Mouse (Mus musculus) hindbrain, embryonic 14.5 days (tissue): Measurements from ENCODE around the gene Rbms3. TPM values are rescaled to one million over a fixed set of nuclear protein-coding genes. Genes with fewer than 3 reads are reported as not detected.

Experiments
- ATAC-seq: fragments of 200-750 bp; cut with Nextera tagmentation; 2 replicates; pipeline ENCODE4 v1.8.0; 2017; ENCODE audit warnings: moderate number of reproducible peaks, mild to moderate bottlenecking, moderate TSS enrichment, moderate library complexity; ENCODE audit not compliant: low FRiP score
- DNase-seq: peaks from one replicate; pipeline ENCODE4 v3.0.0-alpha.2; 2015; ENCODE audit warnings: low spot score
- H3K27ac ChIP-seq: fragments of 300-500 bp; sonication (generic); 2 replicates; pipeline ENCODE4 v1.5.1; 2014; ENCODE audit warnings: mild to moderate bottlenecking, moderate library complexity
- H3K27me3 ChIP-seq: fragments of 300-500 bp; sonication (generic); 2 replicates; pipeline ENCODE4 v1.6.1; 2014; ENCODE audit warnings: mild to moderate bottlenecking, low read length, mixed read lengths; ENCODE audit not compliant: control insufficient read depth, insufficient read depth
- H3K36me3 ChIP-seq: fragments of 300-500 bp; sonication (generic); replicated peaks from 2 replicates; pipeline ENCODE4 v1.6.1; 2014; ENCODE audit not compliant: control insufficient read depth, insufficient read depth
- H3K4me1 ChIP-seq: fragments of 300-500 bp; sonication (generic); replicated peaks from 2 replicates; pipeline ENCODE4 v1.6.1; 2014; ENCODE audit warnings: antibody characterized with exemption, low read length, mixed read lengths; ENCODE audit not compliant: control insufficient read depth, insufficient read depth
- H3K4me2 ChIP-seq: fragments of 300-500 bp; sonication (generic); replicated peaks from 2 replicates; pipeline ENCODE4 v1.6.1; 2014; ENCODE audit warnings: mild to moderate bottlenecking, moderate library complexity
- H3K4me3 ChIP-seq: fragments of 300-500 bp; sonication (generic); replicated peaks from 2 replicates; pipeline ENCODE4 v1.5.1; 2014; ENCODE audit warnings: mild to moderate bottlenecking, low read length
- H3K9ac ChIP-seq: fragments of 300-500 bp; sonication (generic); 2 replicates; pipeline ENCODE4 v1.6.1; 2014
- H3K9me3 ChIP-seq: fragments of 300-500 bp; sonication (generic); 2 replicates; pipeline ENCODE4 v1.6.1; 2016; ENCODE audit warnings: low read length; ENCODE audit not compliant: control insufficient read depth
- WGBS: fragments of 180-500 bp; shearing (Covaris S2); extraction: QIAGEN DNeasy Blood & Tissue Kit; methylation state at CpG from one replicate; pipeline ENCODE4 v1.1.7; 2014; 5-methylcytosine and 5-hydroxymethylcytosine counted together
- polyA plus RNA-seq: library from polyadenylated mRNA; unstranded; fragments of >200 nt; fragmentation: Nextera tagmentation; extraction: Ambion mirVana; gene quantifications from 2 replicates; pipeline ENCODE4 v1.2.1, GENCODE M21; 2014

Gene Rbms3
- polyA plus RNA-seq, 1 experiment from 2014 or later: 83.7 TPM

- 89% methylated on average over 6 of the region's 6 CpGs for WGBS
- Histone ChIP-seq H3K9ac (no peak overlapping the region), H3K27ac (no peak overlapping the region), H3K36me3 (no peaks in the 10 kb centered on the region), H3K4me2 (no peak overlapping the region), H3K9me3 (no peaks in the 10 kb centered on the region), H3K4me3 (no peak overlapping the region), H3K4me1 (no peaks in the 10 kb centered on the region), H3K27me3 (no peaks in the 10 kb centered on the region)
- DNase-seq (no peak), ATAC-seq (no peak)
Measured at GRCm38 (mm10) chr9:117059135-117059534, 570.6 kb downstream of the Rbms3 start.

GRCm38 (mm10) chr9:117051935-117052334, 577.8 kb downstream of the Rbms3 start:
- DNase-seq: no peak
- Histone ChIP-seq H3K4me1 (no peaks in the 10 kb centered on the region), H3K4me3 (no peak overlapping the region), H3K9me3 (no peaks in the 10 kb centered on the region), H3K27me3 (no peaks in the 10 kb centered on the region), H3K9ac (no peak overlapping the region), H3K36me3 (no peaks in the 10 kb centered on the region), H3K4me2 (no peak overlapping the region), H3K27ac (no peak overlapping the region)
- ATAC-seq: no peak
- WGBS: 96% methylated on average over 2 of the region's 2 CpGs

GRCm38 (mm10) chr9:117048641-117049040, 581.1 kb downstream of the Rbms3 start:
- Histone ChIP-seq H3K36me3 (no peaks in the 10 kb centered on the region), H3K4me1 (no peaks in the 10 kb centered on the region), H3K4me2 (no peak overlapping the region), H3K27me3 (no peaks in the 10 kb centered on the region), H3K4me3 (no peak overlapping the region), H3K27ac (no peak overlapping the region), H3K9ac (no peak overlapping the region), H3K9me3 (no peaks in the 10 kb centered on the region)
- 97% methylated on average over 1 of the region's 1 CpGs for WGBS
- DNase-seq: no peak
- no peak for ATAC-seq

GRCm38 (mm10) chr9:117041993-117042366, 587.7 kb downstream of the Rbms3 start:
- Histone ChIP-seq H3K4me3 (no peak overlapping the region), H3K9me3 (no peaks in the 10 kb centered on the region), H3K27me3 (no peaks in the 10 kb centered on the region), H3K27ac (no peak overlapping the region), H3K4me1 (no peaks in the 10 kb centered on the region), H3K4me2 (no peak overlapping the region), H3K36me3 (no peaks in the 10 kb centered on the region), H3K9ac (no peak overlapping the region)
- DNase-seq: no peak
- ATAC-seq: no peak
- WGBS: 73% methylated on average over 2 of the region's 2 CpGs

- Histone ChIP-seq H3K27ac (no peak overlapping the region), H3K4me1 (no peaks in the 10 kb centered on the region), H3K4me2 (no peak overlapping the region), H3K9me3 (no peaks in the 10 kb centered on the region), H3K9ac (no peak overlapping the region), H3K4me3 (no peak overlapping the region), H3K27me3 (no peaks in the 10 kb centered on the region), H3K36me3 (no peaks in the 10 kb centered on the region)
- no peak for ATAC-seq
- DNase-seq: no peak
Measured at GRCm38 (mm10) chr9:117041291-117041992, 588.3 kb downstream of the Rbms3 start.

- H3K36me3 ChIP-seq: no peaks in the 10 kb centered on the region
- H3K27ac ChIP-seq: no peak overlapping the region
- no peak overlapping the region for H3K9ac ChIP-seq
- H3K4me3 ChIP-seq: no peak overlapping the region
- peak; percentile 44 for DNase-seq
- WGBS: 65% methylated on average over 6 of the region's 6 CpGs
- ATAC-seq: no peak
- H3K27me3 ChIP-seq: no peaks in the 10 kb centered on the region
- H3K9me3 ChIP-seq: no peaks in the 10 kb centered on the region
- no peak overlapping the region for H3K4me2 ChIP-seq
- H3K4me1 ChIP-seq: no peaks in the 10 kb centered on the region
Measured at GRCm38 (mm10) chr9:117039941-117040453, 589.7 kb downstream of the Rbms3 start.

- Histone ChIP-seq H3K27ac (no peak overlapping the region), H3K9ac (no peak overlapping the region), H3K4me1 (no peaks in the 10 kb centered on the region), H3K4me2 (no peak overlapping the region), H3K27me3 (no peaks in the 10 kb centered on the region), H3K4me3 (no peak overlapping the region), H3K36me3 (no peaks in the 10 kb centered on the region), H3K9me3 (no peaks in the 10 kb centered on the region)
- ATAC-seq (no peak), DNase-seq (no peak)
- WGBS: 89% methylated on average over 1 of the region's 1 CpGs
Measured at GRCm38 (mm10) chr9:117032690-117033089, 597.0 kb downstream of the Rbms3 start.

GRCm38 (mm10) chr9:117031237-117031636, 598.5 kb downstream of the Rbms3 start:
- Histone ChIP-seq H3K27ac (peak overlapping the region; percentile 39; the same call in 1 of the 2 replicates), H3K4me2 (no peak overlapping the region), H3K36me3 (no peaks in the 10 kb centered on the region), H3K4me1 (no peaks in the 10 kb centered on the region), H3K4me3 (no peak overlapping the region), H3K27me3 (no peaks in the 10 kb centered on the region), H3K9ac (no peak overlapping the region; the same call in 1 of the 2 replicates), H3K9me3 (no peaks in the 10 kb centered on the region)
- WGBS: 70% methylated on average over 11 of the region's 11 CpGs
- DNase-seq (no peak), ATAC-seq (no peak)

GRCm38 (mm10) chr9:117030837-117031236, 598.9 kb downstream of the Rbms3 start:
- Histone ChIP-seq H3K9me3 (no peaks in the 10 kb centered on the region), H3K4me2 (no peak overlapping the region), H3K4me3 (no peak overlapping the region), H3K27me3 (no peaks in the 10 kb centered on the region), H3K27ac (peak overlapping the region; percentile 39; the same call in 1 of the 2 replicates), H3K9ac (no peak overlapping the region; the same call in 1 of the 2 replicates), H3K36me3 (no peaks in the 10 kb centered on the region), H3K4me1 (no peaks in the 10 kb centered on the region)
- 47% methylated on average over 6 of the region's 6 CpGs for WGBS
- ATAC-seq (no peak), DNase-seq (no peak)
